Mouse (Mus musculus) limb, embryonic 11.5 days (tissue): ENCODE measurements around the gene Ifitm2. TPM values are rescaled to one million over a fixed set of nuclear protein-coding genes. Genes with fewer than 3 reads are reported as not detected.

Experiments
- ATAC-seq: fragments of 200-750 bp; cut with Nextera tagmentation; 2 replicates; pipeline ENCODE4 v1.8.0; 2017; ENCODE audit warnings: low read depth; ENCODE audit not compliant: insufficient number of reproducible peaks, low FRiP score, low TSS enrichment
- DNase-seq: peaks from one replicate; pipeline ENCODE4 v3.0.0-alpha.2; 2015; ENCODE audit warnings: low spot score
- H3K27ac ChIP-seq: fragments of 300-500 bp; sonication (generic); replicated peaks from 2 replicates; pipeline ENCODE4 v1.5.1; 2014; ENCODE audit warnings: low read depth, mild to moderate bottlenecking, low read length
- H3K27me3 ChIP-seq: fragments of 300-500 bp; sonication (generic); 2 replicates; pipeline ENCODE4 v1.6.1; 2014; ENCODE audit warnings: mild to moderate bottlenecking, low read length, mixed read lengths; ENCODE audit not compliant: control insufficient read depth, insufficient read depth
- H3K36me3 ChIP-seq: fragments of 300-500 bp; sonication (generic); 2 replicates; pipeline ENCODE4 v1.6.1; 2014; ENCODE audit warnings: mild to moderate bottlenecking, low read length, moderate library complexity, mixed read lengths; ENCODE audit not compliant: control insufficient read depth, insufficient read depth
- H3K4me1 ChIP-seq: fragments of 300-500 bp; sonication (generic); 2 replicates; pipeline ENCODE4 v1.6.1; 2014; ENCODE audit warnings: low read length, mixed read lengths; ENCODE audit not compliant: control insufficient read depth, insufficient read depth
- H3K4me2 ChIP-seq: fragments of 300-500 bp; sonication (generic); 2 replicates; pipeline ENCODE4 v1.6.1; 2014; ENCODE audit warnings: low read depth, mild to moderate bottlenecking, moderate library complexity; ENCODE audit not compliant: severe bottlenecking
- H3K4me3 ChIP-seq: fragments of 300-500 bp; sonication (generic); 2 replicates; pipeline ENCODE4 v1.5.1; 2014; ENCODE audit warnings: low read depth, low read length
- H3K9ac ChIP-seq: fragments of 300-500 bp; sonication (generic); 2 replicates; pipeline ENCODE4 v1.6.1; 2014; ENCODE audit warnings: mild to moderate bottlenecking, low read length
- H3K9me3 ChIP-seq: fragments of 300-500 bp; sonication (generic); 2 replicates; pipeline ENCODE4 v1.6.1; 2016; ENCODE audit warnings: low read length; ENCODE audit not compliant: control insufficient read depth
- WGBS: fragments of 180-500 bp; shearing (Covaris S2); extraction: QIAGEN DNeasy Blood & Tissue Kit; methylation state at CpG from one replicate; pipeline ENCODE4 v1.1.7; 2014; 5-methylcytosine and 5-hydroxymethylcytosine counted together
- polyA plus RNA-seq: library from polyadenylated mRNA; unstranded; fragments of >200 nt; fragmentation: Nextera tagmentation; extraction: Ambion mirVana; gene quantifications from 2 replicates; pipeline ENCODE4 v1.2.1, GENCODE M21; 2014

The Ifitm2 gene
- polyA plus RNA-seq, 1 experiment from 2014 or later: 900 TPM

DNA sequence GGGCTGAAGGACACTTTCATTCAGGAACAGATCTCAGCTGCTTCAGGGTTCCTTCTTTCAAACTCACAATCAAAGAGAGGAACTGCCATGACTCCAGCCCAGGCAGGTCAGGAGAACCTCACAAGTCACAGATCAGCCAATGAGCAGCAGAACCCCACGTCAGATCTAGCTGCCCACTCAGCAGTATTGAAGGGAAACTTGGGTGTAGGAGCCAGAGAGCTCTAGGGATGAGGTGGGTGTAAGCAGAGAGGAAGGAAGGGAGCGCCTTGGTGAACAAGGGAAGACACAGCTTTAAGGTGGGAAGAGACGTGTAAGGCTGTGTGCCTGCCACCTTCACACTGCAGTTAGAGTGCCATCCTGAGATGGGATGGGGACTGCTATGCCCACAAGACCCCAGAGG is 43.5 kb downstream of the Ifitm2 start:
- no peak for ATAC-seq
- no peak for DNase-seq

DNA sequence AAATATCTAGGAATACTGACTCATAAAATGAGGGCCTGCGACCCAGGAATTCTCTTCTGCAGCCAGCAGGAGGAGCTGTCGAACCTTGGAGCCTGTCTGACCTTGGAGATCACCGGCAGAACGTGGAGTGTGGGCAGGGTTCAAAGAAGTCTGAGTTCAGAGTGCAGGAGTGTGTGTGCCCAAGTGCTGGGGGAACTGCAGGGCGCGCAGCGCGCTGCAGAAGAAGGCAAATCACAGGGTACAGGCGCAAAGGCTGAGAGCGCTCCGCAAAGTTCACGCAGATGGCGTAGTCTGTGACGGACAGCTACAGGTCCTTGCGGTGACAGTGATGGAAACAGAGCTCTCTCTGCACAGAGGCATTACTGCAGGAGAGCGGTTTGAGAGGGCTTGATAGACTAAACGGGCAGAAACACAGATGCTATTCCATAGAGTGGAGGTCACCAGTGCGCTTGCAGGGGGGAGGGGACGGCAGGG is 47.1 kb downstream of the Ifitm2 start:
- Histone ChIP-seq H3K4me1 (no peaks in the 10 kb centered on the region; the same call in 1 of the 2 replicates), H3K4me3 (peak overlapping the region; percentile 33), H3K9me3 (no peaks in the 10 kb centered on the region), H3K27ac (no peak overlapping the region), H3K27me3 (no peaks in the 10 kb centered on the region), H3K36me3 (no peaks in the 10 kb centered on the region), H3K9ac (peak overlapping the region; percentile 38; the same call in 1 of the 2 replicates), H3K4me2 (peak overlapping the region; percentile 62)
- peak; percentile 92 for DNase-seq
- under 1% methylated on average over 19 of the region's 19 CpGs for WGBS
- peak; percentile 81; the same call in 1 of the 2 replicates for ATAC-seq

More for the DNA sequence above, 43.5 kb downstream of the Ifitm2 start:
- Histone ChIP-seq H3K27me3 (no peaks in the 10 kb centered on the region), H3K9ac (no peak overlapping the region), H3K4me1 (no peaks in the 10 kb centered on the region; the same call in 1 of the 2 replicates), H3K4me3 (no peak overlapping the region), H3K4me2 (no peak overlapping the region), H3K36me3 (no peaks in the 10 kb centered on the region), H3K9me3 (no peaks in the 10 kb centered on the region), H3K27ac (no peak overlapping the region)
- 65% methylated on average over 3 of the region's 3 CpGs for WGBS

GRCm38 (mm10) chr7:140908181-140908580 is 47.6 kb downstream of the Ifitm2 start:
- ATAC-seq (peak; percentile 9; the same call in 1 of the 2 replicates), DNase-seq (no peak)
- WGBS: 55% methylated on average over 7 of the region's 7 CpGs
- Histone ChIP-seq H3K9ac (no peak overlapping the region), H3K4me1 (peaks cover 3% of the 10 kb centered on the region; the same call in 1 of the 2 replicates), H3K4me3 (no peak overlapping the region), H3K27ac (no peak overlapping the region), H3K27me3 (no peaks in the 10 kb centered on the region), H3K36me3 (no peaks in the 10 kb centered on the region), H3K4me2 (no peak overlapping the region), H3K9me3 (no peaks in the 10 kb centered on the region)

DNA sequence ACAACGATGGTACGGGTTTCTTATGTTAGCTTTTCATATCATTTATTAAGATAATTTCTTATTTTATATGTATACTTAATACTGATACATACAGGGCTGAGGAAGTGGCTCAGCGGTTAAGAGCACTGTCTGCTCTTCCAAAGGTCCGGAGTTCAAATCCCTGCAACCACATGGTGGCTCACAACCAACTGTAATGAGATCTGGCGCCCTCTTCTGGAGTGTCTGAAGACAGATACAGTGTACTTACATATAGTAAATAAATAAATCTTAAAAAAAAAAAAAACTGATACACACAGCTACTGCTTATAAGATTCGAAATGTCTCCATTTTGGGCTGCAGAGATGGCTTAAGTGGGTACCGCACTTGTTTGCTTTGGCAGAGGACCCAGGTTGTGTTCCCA is 48.1 kb downstream of the Ifitm2 start:
- no peaks in the 10 kb centered on the region for H3K36me3 ChIP-seq
- H3K4me2 ChIP-seq: no peak overlapping the region
- H3K27me3 ChIP-seq: no peaks in the 10 kb centered on the region
- H3K4me3 ChIP-seq: no peak overlapping the region
- DNase-seq: no peak
- no peak overlapping the region for H3K27ac ChIP-seq
- ATAC-seq: no peak
- WGBS: 86% methylated on average over 7 of the region's 7 CpGs
- no peaks in the 10 kb centered on the region for H3K9me3 ChIP-seq
- no peak overlapping the region for H3K9ac ChIP-seq
- H3K4me1 ChIP-seq: peaks cover 7% of the 10 kb centered on the region; the same call in 1 of the 2 replicates

DNA sequence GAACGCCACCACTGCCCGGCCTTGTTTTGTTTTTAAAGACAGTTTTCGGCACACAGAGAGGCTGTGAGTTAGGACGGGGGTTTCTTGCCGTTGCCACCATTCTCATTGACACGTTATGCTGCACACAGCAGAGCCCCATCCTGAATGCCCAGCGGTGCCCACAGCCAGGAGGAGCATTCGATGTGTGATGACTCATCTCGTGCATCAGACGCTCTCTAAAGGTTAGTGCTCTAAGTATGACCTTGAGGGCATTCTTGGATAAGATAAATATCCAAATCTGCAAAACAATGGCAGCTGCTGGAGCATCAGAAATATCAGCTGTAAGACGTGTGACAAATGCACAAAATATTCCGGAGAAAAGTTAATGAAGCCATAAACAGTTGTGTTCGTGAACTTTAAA is 48.7 kb downstream of the Ifitm2 start:
- no peak for ATAC-seq
- Histone ChIP-seq H3K9me3 (no peaks in the 10 kb centered on the region), H3K27ac (no peak overlapping the region), H3K4me3 (no peak overlapping the region), H3K36me3 (no peaks in the 10 kb centered on the region), H3K4me1 (peaks cover 7% of the 10 kb centered on the region; the same call in 1 of the 2 replicates), H3K27me3 (no peaks in the 10 kb centered on the region), H3K4me2 (no peak overlapping the region), H3K9ac (no peak overlapping the region)
- no peak for DNase-seq
- WGBS: 90% methylated on average over 13 of the region's 13 CpGs

- H3K4me2 ChIP-seq: no peak overlapping the region
These were observed 50.1 kb downstream of the Ifitm2 start for GRCm38 (mm10) chr7:140905642-140906081.

More at GRCm38 (mm10) chr7:140905642-140906081, 50.1 kb downstream of the Ifitm2 start:
- Histone ChIP-seq H3K27me3 (no peaks in the 10 kb centered on the region), H3K4me1 (peaks cover 9% of the 10 kb centered on the region; the same call in 1 of the 2 replicates), H3K9ac (no peak overlapping the region), H3K9me3 (no peaks in the 10 kb centered on the region), H3K36me3 (no peaks in the 10 kb centered on the region), H3K4me3 (no peak overlapping the region), H3K27ac (no peak overlapping the region)
- DNase-seq (no peak), ATAC-seq (no peak)
- WGBS: 84% methylated on average over 2 of the region's 2 CpGs

Other genes starting within 250 kb of the Ifitm2 start
- gene Cyp2e1, start 192.2 kb downstream of the Ifitm2 start, polyA plus RNA-seq: not detected in 2 replicates
- 0.85 and 1.0 TPM in 2 replicates for gene Syce1, start 168.1 kb downstream of the Ifitm2 start, polyA plus RNA-seq
- gene Zfp941, start 133.8 kb downstream of the Ifitm2 start, polyA plus RNA-seq: 2.0 and 3.1 TPM in 2 replicates
- 0.68 and 0.78 TPM in 2 replicates for gene Urah, start 121.0 kb downstream of the Ifitm2 start, polyA plus RNA-seq
- gene Scgb1c1, start 110.4 kb downstream of the Ifitm2 start, polyA plus RNA-seq: not detected in 2 replicates
- gene Odf3, start 108.2 kb downstream of the Ifitm2 start, polyA plus RNA-seq: not detected in 2 replicates
- gene Gm45785, start 99.7 kb downstream of the Ifitm2 start, polyA plus RNA-seq: not detected in 2 replicates
- 57.2 and 61.4 TPM in 2 replicates for gene Ric8a, start 99.0 kb downstream of the Ifitm2 start, polyA plus RNA-seq
- 27.9 and 33.6 TPM in 2 replicates for gene Bet1l, start 98.4 kb downstream of the Ifitm2 start, polyA plus RNA-seq
- gene Psmd13, start 74.0 kb downstream of the Ifitm2 start, polyA plus RNA-seq: 185 and 243 TPM in 2 replicates
- gene Sirt3, start 73.7 kb downstream of the Ifitm2 start, polyA plus RNA-seq: 21.6 and 23.2 TPM in 2 replicates
- gene Cox8b, start 55.5 kb downstream of the Ifitm2 start, polyA plus RNA-seq: 0.88 and 1.0 TPM in 2 replicates
- gene Nlrp6, start 35.1 kb downstream of the Ifitm2 start, polyA plus RNA-seq: 0.26 TPM in 1 of 2 replicates, not detected in the other
- 13.6 and 16.1 TPM in 2 replicates for gene Pgghg, start 14.6 kb downstream of the Ifitm2 start, polyA plus RNA-seq
- gene Ifitm5, start 5.7 kb downstream of the Ifitm2 start, polyA plus RNA-seq: 1.7 and 1.9 TPM in 2 replicates
- gene Gm45717, start 50 bp downstream of the Ifitm2 start, polyA plus RNA-seq: not detected in 2 replicates
- 63.9 and 68.3 TPM in 2 replicates for gene Ifitm1, start 11.2 kb upstream of the Ifitm2 start, polyA plus RNA-seq
- gene Ifitm3, start 54.8 kb upstream of the Ifitm2 start, polyA plus RNA-seq: 45.3 and 50.4 TPM in 2 replicates
- not detected in 2 replicates for gene Ifitm6, start 61.9 kb upstream of the Ifitm2 start, polyA plus RNA-seq
- not detected in 2 replicates for gene Gm17387, start 73.1 kb upstream of the Ifitm2 start, polyA plus RNA-seq
- 19.1 and 20.0 TPM in 2 replicates for gene B4galnt4, start 105.1 kb upstream of the Ifitm2 start, polyA plus RNA-seq
- 3.3 and 3.9 TPM in 2 replicates for gene Pkp3, start 122.2 kb upstream of the Ifitm2 start, polyA plus RNA-seq
- 1.9 and 2.8 TPM in 2 replicates for gene Sigirr, start 144.6 kb upstream of the Ifitm2 start, polyA plus RNA-seq
- 0.76 and 0.85 TPM in 2 replicates for gene Ano9, start 161.8 kb upstream of the Ifitm2 start, polyA plus RNA-seq
- 70.0 and 70.6 TPM in 2 replicates for gene Ptdss2, start 166.4 kb upstream of the Ifitm2 start, polyA plus RNA-seq
- 82.9 and 88.3 TPM in 2 replicates for gene Rnh1, start 216.9 kb upstream of the Ifitm2 start, polyA plus RNA-seq
- gene Hras, start 238.0 kb upstream of the Ifitm2 start, polyA plus RNA-seq: 98.7 and 99.1 TPM in 2 replicates
- 11.7 and 12.5 TPM in 2 replicates for gene Lrrc56, start 238.2 kb upstream of the Ifitm2 start, polyA plus RNA-seq